Mouse (Mus musculus): ENCODE data around the gene Kbtbd4. TPM values are rescaled to one million over a fixed set of nuclear protein-coding genes. Genes with fewer than 3 reads are reported as not detected.
A peak's percentile ranks its signal among the peaks of the same experiment; 100 is the strongest.

The Kbtbd4 gene
- polyA plus RNA-seq, 1 experiment from 2014 or later = 26.3 TPM

DNA sequence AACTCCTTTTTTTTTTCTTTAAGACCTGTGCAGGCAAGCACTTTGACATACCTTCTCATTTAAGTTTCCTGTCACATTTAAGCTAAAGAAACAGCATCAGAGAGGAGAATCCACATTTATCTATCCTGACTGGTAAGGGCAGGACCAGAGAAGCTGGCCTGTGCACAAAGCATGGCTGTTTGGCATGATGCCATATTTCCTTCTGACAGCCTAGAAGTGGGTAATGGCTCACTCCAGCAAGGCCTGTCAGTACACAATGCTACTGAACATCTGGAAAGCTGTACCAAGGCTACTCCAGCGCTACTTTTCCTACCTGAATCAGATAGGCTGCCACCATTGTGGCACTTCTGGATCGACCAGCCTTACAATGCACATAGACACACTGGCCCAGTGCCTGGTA, 9.1 kb downstream of the Kbtbd4 start:
- H3K4me1 ChIP-seq (replicated peaks; ENCODE audit: control insufficient read depth, insufficient read depth, low read length) = peaks cover 18% of the 10 kb centered on the region
- no peak overlapping the region for H3K9ac ChIP-seq (ENCODE audit: low read length)
- no peak overlapping the region for H3K27ac ChIP-seq (ENCODE audit: low read depth)
- WGBS = 82% methylated on average over 2 of the region's 2 CpGs
- no peaks in the 10 kb centered on the region for H3K9me3 ChIP-seq (ENCODE audit: control insufficient read depth, low read length)
- peaks cover 56% of the 10 kb centered on the region for H3K36me3 ChIP-seq (ENCODE audit: control insufficient read depth, insufficient read depth, low read length)
- no peaks in the 10 kb centered on the region for H3K27me3 ChIP-seq (replicated peaks; ENCODE audit: control insufficient read depth, insufficient read depth, low read length)
- no peak overlapping the region for H3K4me2 ChIP-seq (ENCODE audit: low read length)
- no peak for ATAC-seq (replicated peaks; ENCODE audit: low FRiP score, low TSS enrichment, low read depth)
- no peak overlapping the region for H3K4me3 ChIP-seq (ENCODE audit: low read depth, low read length)
- DNase-seq (ENCODE audit: low spot score) = no peak

DNA sequence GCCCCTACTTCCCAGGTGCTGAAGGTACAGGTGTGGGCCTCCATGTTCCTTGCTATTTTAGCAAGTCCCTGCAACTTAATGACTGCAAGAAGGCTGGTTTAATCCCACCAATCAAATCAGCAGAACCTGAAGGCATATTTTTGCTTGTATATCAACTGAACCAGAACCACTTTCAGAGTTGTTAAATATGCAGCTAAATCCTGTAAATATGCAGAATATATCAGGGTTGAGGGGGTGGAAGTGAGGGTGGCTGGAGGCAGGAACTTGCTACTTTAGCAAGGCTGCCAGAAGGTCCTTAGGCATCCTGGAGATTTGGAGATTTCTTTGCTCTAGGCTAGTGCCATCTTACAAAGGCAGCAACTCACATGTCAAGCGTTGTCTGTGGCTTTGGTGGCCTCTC, 11.0 kb downstream of the Kbtbd4 start:
- Histone ChIP-seq H3K4me1 (replicated peaks; ENCODE audit: control insufficient read depth, insufficient read depth, low read length) (peaks cover 18% of the 10 kb centered on the region), H3K9ac (ENCODE audit: low read length) (no peak overlapping the region), H3K36me3 (ENCODE audit: control insufficient read depth, insufficient read depth, low read length) (peaks cover 38% of the 10 kb centered on the region), H3K27me3 (replicated peaks; ENCODE audit: control insufficient read depth, insufficient read depth, low read length) (no peaks in the 10 kb centered on the region), H3K27ac (ENCODE audit: low read depth) (no peak overlapping the region), H3K4me3 (ENCODE audit: low read depth, low read length) (no peak overlapping the region), H3K9me3 (ENCODE audit: control insufficient read depth, low read length) (no peaks in the 10 kb centered on the region), H3K4me2 (ENCODE audit: low read length) (peak overlapping the region; percentile 86; the same call in 1 of the 2 replicates)
- DNase-seq (ENCODE audit: low spot score) (no peak), ATAC-seq (replicated peaks; ENCODE audit: low FRiP score, low TSS enrichment, low read depth) (no peak)
- 70% methylated on average over 1 of the region's 1 CpGs for WGBS

DNA sequence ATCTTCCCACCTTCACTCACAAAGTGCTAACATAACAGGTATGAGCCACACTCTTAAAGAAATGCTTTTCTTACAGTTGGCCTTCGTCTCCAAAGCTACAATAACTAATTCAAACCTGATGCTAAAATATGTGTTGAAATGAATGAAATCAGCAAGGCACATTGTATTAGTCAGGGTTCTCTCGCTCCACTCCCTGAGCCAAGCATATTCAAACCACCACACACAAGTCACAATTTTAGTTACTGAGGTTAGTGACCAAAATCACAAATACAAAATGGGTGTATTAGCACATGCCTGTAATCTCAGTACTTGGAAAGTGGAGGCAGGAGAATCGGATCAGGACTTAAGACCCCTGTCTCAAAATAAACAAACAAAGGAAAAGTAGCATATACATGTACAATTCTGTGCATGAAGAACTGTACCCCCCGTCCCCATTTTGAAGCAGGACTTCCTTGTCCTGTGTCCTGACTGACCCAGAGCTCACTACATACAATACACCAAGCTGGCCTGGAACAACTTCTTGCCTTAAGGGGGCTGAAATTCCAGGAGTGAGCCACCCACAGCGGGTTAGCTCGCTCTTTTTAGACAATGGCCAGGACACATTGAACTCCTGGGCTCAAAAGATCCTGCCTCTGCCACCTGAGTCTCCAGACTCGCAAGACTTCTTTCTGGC, 12.2 kb downstream of the Kbtbd4 start:
- Histone ChIP-seq H3K27me3 (replicated peaks; ENCODE audit: control insufficient read depth, insufficient read depth, low read length) (no peaks in the 10 kb centered on the region), H3K4me3 (ENCODE audit: low read depth, low read length) (peak overlapping the region; percentile 64), H3K4me2 (ENCODE audit: low read length) (peak overlapping the region; percentile 86), H3K9ac (ENCODE audit: low read length) (peak overlapping the region; percentile 98), H3K27ac (ENCODE audit: low read depth) (peak overlapping the region; percentile 94), H3K4me1 (replicated peaks; ENCODE audit: control insufficient read depth, insufficient read depth, low read length) (peaks cover 18% of the 10 kb centered on the region), H3K36me3 (ENCODE audit: control insufficient read depth, insufficient read depth, low read length) (peaks cover 26% of the 10 kb centered on the region), H3K9me3 (ENCODE audit: control insufficient read depth, low read length) (no peaks in the 10 kb centered on the region)
- 22% methylated on average over 7 of the region's 7 CpGs for WGBS
- peak; percentile 16; the same call in 1 of the 2 replicates for ATAC-seq (replicated peaks; ENCODE audit: low FRiP score, low TSS enrichment, low read depth)
- DNase-seq (ENCODE audit: low spot score) = no peak

DNA sequence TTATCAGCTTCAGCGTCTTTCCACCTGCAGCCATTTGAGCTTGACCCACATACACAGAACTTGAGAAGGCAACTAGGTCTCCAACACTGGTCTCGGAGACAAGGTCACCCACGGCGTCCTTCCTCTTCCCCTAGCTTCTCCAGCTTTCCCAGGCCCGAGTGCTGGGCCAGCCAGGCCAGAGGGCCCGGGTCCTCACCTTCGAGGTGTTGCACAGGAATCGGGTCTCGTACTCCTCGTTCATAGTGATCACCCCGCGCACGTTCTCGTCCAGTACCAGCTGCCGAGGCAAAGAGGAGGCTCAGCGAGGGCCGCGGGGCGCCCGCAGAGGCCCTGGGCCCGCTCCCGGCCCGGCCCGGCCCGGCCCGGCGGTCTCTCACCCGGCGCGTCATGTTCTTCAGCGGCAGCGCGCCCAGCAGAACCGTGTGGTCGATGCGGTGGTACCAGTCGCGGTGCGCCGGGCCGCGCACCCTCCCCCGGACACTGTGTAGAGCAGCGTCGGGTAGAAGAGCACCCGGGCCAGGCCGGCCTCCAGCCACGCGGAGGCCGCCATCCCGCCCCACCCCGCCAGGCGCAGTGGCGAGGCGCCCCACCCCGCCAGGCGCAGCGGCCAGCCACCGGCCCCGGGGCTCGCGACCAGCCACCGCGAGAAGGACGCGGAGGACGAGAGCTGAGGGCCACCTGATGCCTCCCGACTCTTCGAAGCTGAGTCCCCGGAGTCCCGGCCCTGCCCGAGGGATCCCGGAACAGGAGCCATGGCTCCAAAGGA, 12.9 kb downstream of the Kbtbd4 start:
- Histone ChIP-seq H3K4me2 (ENCODE audit: low read length) (peak overlapping the region; percentile 86), H3K36me3 (ENCODE audit: control insufficient read depth, insufficient read depth, low read length) (peaks cover 20% of the 10 kb centered on the region), H3K9me3 (ENCODE audit: control insufficient read depth, low read length) (no peaks in the 10 kb centered on the region), H3K27me3 (replicated peaks; ENCODE audit: control insufficient read depth, insufficient read depth, low read length) (no peaks in the 10 kb centered on the region), H3K4me3 (ENCODE audit: low read depth, low read length) (peak overlapping the region; percentile 64), H3K4me1 (replicated peaks; ENCODE audit: control insufficient read depth, insufficient read depth, low read length) (peaks cover 18% of the 10 kb centered on the region), H3K9ac (ENCODE audit: low read length) (peak overlapping the region; percentile 98), H3K27ac (ENCODE audit: low read depth) (peak overlapping the region; percentile 94)
- under 1% methylated on average over 62 of the region's 73 CpGs for WGBS
- DNase-seq (ENCODE audit: low spot score) (peak; percentile 92), ATAC-seq (replicated peaks; ENCODE audit: low FRiP score, low TSS enrichment, low read depth) (peak; percentile 87)

DNA sequence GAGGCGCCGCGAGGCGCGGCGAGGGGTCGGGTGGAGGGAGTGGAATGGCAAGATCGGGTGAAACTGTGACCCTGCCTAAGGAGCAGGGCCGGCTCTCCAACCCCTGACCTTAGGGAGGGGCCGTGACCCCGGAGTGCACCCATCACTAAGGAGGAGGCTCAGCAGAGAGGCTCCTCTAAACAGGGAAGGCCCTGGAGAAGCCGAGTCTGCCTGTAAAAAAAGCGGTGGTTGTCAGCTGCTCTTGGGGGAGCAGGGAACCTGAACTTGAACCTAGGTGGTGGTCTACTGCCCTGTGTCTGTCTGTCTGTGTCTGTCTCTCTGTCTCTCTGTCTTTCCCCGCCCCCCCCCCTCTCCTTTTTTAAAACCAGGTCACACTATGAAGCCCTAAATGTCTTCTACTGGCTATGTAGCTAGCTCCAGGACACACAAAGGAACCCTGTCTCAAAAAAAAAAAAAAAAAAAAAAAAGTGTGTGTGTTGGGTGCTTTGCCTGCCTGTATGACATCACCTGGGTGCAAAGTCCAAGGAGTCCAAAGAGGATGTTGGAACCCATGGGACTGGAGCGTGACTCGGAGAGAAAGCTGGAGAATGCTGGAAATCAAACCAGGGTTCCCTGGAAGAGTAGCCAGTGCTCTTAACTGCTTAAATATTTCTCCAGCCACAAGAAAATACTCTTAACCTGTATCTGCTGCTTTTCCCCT, 13.6 kb downstream of the Kbtbd4 start:
- Histone ChIP-seq H3K36me3 (ENCODE audit: control insufficient read depth, insufficient read depth, low read length) (peaks cover 13% of the 10 kb centered on the region), H3K4me1 (replicated peaks; ENCODE audit: control insufficient read depth, insufficient read depth, low read length) (peaks cover 18% of the 10 kb centered on the region), H3K9ac (ENCODE audit: low read length) (peak overlapping the region; percentile 98), H3K27ac (ENCODE audit: low read depth) (peak overlapping the region; percentile 94), H3K4me2 (ENCODE audit: low read length) (peak overlapping the region; percentile 86), H3K4me3 (ENCODE audit: low read depth, low read length) (peak overlapping the region; percentile 64), H3K27me3 (replicated peaks; ENCODE audit: control insufficient read depth, insufficient read depth, low read length) (no peaks in the 10 kb centered on the region), H3K9me3 (ENCODE audit: control insufficient read depth, low read length) (no peaks in the 10 kb centered on the region)
- ATAC-seq (replicated peaks; ENCODE audit: low FRiP score, low TSS enrichment, low read depth) (peak; percentile 83), DNase-seq (ENCODE audit: low spot score) (peak; percentile 74)
- WGBS = 11% methylated on average over 16 of the region's 16 CpGs

DNA sequence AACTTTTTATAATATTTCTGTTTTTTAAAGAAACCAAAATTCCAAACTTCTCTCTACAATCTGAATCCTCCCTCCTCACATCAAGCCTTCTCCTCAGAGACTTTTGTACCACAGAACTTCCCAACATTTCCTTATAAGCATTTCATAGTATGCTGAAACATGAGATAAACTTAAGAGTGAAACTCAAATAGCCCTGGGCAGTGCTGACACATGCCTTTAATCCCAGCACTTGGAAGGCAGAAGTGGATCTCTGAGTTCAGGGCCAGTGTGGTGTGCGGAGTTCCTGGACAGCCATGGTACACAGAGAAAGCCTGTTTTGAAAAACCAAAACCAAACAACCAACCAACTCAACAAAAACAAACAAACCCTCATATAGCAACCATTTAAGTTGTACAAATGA, 16.6 kb downstream of the Kbtbd4 start:
- Histone ChIP-seq H3K27me3 (replicated peaks; ENCODE audit: control insufficient read depth, insufficient read depth, low read length) (no peaks in the 10 kb centered on the region), H3K9me3 (ENCODE audit: control insufficient read depth, low read length) (no peaks in the 10 kb centered on the region), H3K9ac (ENCODE audit: low read length) (no peak overlapping the region), H3K27ac (ENCODE audit: low read depth) (no peak overlapping the region), H3K4me1 (replicated peaks; ENCODE audit: control insufficient read depth, insufficient read depth, low read length) (peaks cover 11% of the 10 kb centered on the region), H3K4me2 (ENCODE audit: low read length) (no peak overlapping the region), H3K36me3 (ENCODE audit: control insufficient read depth, insufficient read depth, low read length) (no peaks in the 10 kb centered on the region), H3K4me3 (ENCODE audit: low read depth, low read length) (no peak overlapping the region)
- DNase-seq (ENCODE audit: low spot score) = no peak
- WGBS = 83% methylated on average over 1 of the region's 1 CpGs
- ATAC-seq (replicated peaks; ENCODE audit: low FRiP score, low TSS enrichment, low read depth) = no peak

DNA sequence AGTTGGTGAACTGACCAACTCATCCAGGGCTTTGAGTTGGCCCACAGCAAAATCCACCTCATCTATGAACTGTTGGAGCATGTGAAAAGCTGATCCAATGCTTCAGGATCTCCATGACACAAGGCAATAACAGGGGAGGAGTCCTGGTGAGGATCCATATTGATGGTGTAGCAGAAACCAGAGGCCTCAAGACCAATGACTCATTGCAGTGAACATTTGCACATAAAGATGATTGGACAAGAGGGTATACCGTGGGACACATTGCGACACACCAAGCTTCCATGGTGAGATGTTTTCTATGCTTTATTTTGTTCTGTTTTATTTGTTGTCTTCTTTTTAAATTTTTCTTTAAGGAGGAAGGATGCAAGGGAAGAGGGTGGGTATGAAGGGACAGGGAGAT, 18.1 kb downstream of the Kbtbd4 start:
- no peaks in the 10 kb centered on the region for H3K9me3 ChIP-seq (ENCODE audit: control insufficient read depth, low read length)
- H3K4me2 ChIP-seq (ENCODE audit: low read length) = no peak overlapping the region
- DNase-seq (ENCODE audit: low spot score) (no peak), ATAC-seq (replicated peaks; ENCODE audit: low FRiP score, low TSS enrichment, low read depth) (no peak)
- no peak overlapping the region for H3K9ac ChIP-seq (ENCODE audit: low read length)
- H3K4me1 ChIP-seq (replicated peaks; ENCODE audit: control insufficient read depth, insufficient read depth, low read length) = peaks cover 5% of the 10 kb centered on the region; the same call in 1 of the 2 replicates
- WGBS = 96% methylated on average over 2 of the region's 2 CpGs
- no peaks in the 10 kb centered on the region for H3K36me3 ChIP-seq (ENCODE audit: control insufficient read depth, insufficient read depth, low read length)
- H3K27me3 ChIP-seq (replicated peaks; ENCODE audit: control insufficient read depth, insufficient read depth, low read length) = no peaks in the 10 kb centered on the region
- H3K27ac ChIP-seq (ENCODE audit: low read depth) = no peak overlapping the region
- no peak overlapping the region for H3K4me3 ChIP-seq (ENCODE audit: low read depth, low read length)

DNA sequence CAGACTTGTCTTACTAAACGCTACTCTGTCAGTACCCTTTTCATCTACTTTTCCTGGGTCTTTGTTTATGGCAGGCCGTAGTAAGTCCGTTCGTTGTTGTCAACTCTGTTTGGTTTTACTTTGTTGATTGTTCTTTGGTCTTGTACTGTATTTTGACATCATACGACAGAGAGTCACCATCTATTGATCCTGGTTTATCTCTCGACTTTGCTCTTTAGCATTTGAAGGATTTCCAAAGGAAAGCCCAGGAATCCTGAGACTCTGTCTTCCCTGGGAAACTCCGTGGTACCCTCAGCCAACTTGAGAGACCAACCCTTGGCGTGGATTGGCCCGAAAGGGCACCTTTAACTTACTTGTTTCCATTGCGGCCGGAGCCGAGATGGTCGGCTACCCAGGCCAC, 24.0 kb downstream of the Kbtbd4 start:
- Histone ChIP-seq H3K4me2 (ENCODE audit: low read length) (no peak overlapping the region), H3K36me3 (ENCODE audit: control insufficient read depth, insufficient read depth, low read length) (no peaks in the 10 kb centered on the region), H3K27me3 (replicated peaks; ENCODE audit: control insufficient read depth, insufficient read depth, low read length) (no peaks in the 10 kb centered on the region), H3K9ac (ENCODE audit: low read length) (no peak overlapping the region), H3K4me1 (replicated peaks; ENCODE audit: control insufficient read depth, insufficient read depth, low read length) (no peaks in the 10 kb centered on the region), H3K27ac (ENCODE audit: low read depth) (no peak overlapping the region), H3K4me3 (ENCODE audit: low read depth, low read length) (no peak overlapping the region), H3K9me3 (ENCODE audit: control insufficient read depth, low read length) (no peaks in the 10 kb centered on the region)
- ATAC-seq (replicated peaks; ENCODE audit: low FRiP score, low TSS enrichment, low read depth) = no peak
- WGBS = 82% methylated on average over 13 of the region's 13 CpGs
- DNase-seq (ENCODE audit: low spot score) = no peak
